Mouse (Mus musculus) cerebellum, adult (tissue): Measurements from ENCODE around the gene Amdhd1.
"Not testable (repeated sequence)": the region's sequence is repeated elsewhere in the genome, so short reads cannot be mapped to it uniquely, and the experiment has no call there.

Experiments used
- ATAC-seq: cut with Nextera tagmentation; 2 replicates; pipeline ENCODE4 v1.9.2; 2017; ENCODE audit warnings: mild to moderate bottlenecking, moderate library complexity, mixed read lengths; ENCODE audit not compliant: insufficient number of reproducible peaks, low FRiP score, low TSS enrichment

Amdhd1 gene

DNA sequence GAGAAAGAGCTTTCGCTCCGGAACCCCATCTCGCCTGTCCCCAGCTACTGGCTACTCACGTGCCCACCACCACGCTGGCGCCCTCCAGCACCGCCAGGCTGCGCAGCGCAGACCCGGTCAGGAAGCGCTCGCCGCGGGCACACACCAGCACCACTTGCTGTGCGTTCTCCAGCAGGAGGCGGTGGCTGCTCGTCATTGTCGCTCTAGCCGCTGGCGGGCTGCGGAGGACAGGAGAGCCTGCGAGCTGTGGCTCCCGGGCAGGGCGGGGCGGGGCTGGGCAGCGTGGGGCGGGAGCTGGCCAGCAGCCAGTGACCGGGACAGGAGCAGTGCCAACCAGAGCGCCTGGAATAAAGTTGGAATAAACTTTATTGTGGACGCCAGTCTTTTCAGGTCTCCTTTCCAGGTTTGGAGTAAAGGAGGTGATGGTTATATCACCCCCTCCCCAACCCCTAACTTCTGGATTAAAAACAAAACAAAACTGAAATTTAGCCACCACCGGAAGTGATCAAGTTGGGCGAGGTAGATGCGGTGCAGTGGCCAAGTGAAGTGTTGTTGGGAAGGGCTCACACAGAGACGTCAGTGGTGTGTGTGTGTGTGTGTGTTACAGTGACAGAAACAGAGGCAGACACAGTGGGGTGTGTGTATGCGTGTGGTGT lies at the start of gene Amdhd1:
Gene Amdhd1 (minus strand): TSS at position 259 of the 656 bp plus-strand sequence.
- ATAC-seq, result peak; percentile 84

DNA sequence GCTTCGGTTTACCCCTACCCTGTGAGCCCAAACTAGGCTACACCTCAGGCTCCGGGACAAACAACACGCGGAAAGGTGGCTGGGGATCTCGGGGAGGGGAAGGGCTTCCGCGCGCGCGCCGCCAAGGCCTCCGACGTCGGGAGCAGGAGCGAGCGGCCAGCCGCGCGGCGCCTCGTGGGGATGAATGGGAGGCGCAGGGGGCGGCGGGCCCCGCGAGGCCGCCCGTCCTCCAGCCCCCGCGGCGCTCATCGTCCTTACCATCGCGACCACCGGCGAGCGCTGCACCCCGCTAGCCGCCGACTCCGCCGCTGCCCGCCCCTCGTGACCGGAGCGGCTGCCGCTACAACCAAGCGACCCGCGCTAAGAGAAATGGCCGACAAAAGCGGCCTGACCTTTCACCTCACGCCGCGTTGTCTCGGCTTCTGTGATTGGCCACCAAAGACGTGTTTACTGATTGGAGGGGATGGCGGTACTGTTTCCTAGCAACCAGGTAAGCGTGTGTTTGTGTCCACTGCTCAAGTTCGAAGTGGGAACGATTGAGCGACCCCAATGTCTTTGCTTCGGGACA lies 49.5 kb upstream of the Amdhd1 start, which contains the start of gene Snrpf:
Gene Snrpf (minus strand): TSS at position 426 of the 568 bp plus-strand sequence.
- peak; percentile 87 for ATAC-seq

DNA sequence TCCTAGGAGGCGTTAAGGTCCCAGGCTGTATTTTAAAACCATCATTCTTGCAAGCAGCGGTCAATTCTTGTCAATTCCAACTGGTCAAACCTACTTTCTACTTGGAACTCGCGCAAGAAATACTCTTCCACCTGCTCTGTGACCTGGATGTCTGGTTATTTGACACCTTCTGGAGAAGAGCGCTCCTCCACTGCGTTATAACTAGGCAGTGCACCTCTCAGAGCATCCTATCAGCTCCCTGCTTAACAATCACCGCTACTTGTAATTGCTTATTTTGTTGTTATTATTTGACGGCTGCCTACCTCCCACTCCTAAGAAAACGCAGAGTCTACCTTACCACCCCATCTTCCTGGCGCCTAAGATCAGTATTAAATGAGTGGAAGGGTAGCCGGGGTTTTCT lies 49.0 kb upstream of the Amdhd1 start:
- ATAC-seq, result 0 out of 2 replicates have a peak, but pooled peaks have one; percentile 1

DNA sequence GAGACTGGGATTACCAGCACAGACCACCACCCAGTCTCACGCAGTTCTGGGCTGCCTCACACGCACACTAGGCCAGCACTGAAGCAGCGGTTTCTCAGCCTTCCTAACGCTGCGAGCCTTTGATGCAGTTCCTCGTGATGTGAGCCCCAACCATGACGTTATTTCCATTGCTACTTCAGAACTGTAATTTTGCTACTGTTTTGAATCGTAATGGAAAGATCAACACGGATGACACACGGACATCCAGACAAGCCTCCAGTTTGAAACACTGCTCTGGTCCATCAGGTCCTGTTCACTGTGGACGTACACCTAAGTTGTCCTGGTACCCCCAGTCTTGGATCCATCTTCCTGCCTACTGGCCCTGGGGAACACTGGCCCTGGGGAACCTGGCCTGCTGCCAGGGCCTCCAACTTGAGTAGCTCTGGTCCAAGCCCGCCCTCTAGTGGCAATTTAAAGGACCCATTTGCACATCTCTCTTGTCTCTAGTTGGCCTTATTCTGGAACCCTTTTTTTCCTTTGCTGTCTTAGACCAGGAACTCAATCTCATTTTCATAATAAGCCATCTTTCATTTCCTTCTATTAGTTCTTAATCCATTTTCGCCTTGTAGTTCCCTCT lies 37.5 kb upstream of the Amdhd1 start:
- peak; percentile 58 for ATAC-seq

DNA sequence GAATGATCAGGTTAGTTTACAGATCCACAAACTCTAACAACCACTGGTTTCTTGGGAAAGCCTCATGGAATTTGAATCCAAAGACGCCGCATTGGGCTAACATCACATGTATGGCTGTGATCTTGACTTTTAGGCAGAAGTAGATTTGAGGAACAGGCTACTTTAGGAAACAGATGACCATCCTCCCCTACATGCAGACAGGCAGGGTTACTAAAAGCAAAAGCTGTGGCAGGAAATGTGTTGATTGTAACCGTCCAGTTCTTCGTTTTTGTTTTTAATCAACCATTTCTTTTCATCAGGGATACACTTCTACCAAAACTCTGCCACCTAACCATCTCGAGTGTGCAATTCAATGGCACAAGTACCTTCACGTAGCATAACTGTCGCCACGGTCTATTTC lies 36.1 kb upstream of the Amdhd1 start:
- ATAC-seq, result no peak

- no peak for ATAC-seq
These were observed 35.1 kb upstream of the Amdhd1 start for GRCm38 (mm10) chr10:93574966-93575365.

DNA sequence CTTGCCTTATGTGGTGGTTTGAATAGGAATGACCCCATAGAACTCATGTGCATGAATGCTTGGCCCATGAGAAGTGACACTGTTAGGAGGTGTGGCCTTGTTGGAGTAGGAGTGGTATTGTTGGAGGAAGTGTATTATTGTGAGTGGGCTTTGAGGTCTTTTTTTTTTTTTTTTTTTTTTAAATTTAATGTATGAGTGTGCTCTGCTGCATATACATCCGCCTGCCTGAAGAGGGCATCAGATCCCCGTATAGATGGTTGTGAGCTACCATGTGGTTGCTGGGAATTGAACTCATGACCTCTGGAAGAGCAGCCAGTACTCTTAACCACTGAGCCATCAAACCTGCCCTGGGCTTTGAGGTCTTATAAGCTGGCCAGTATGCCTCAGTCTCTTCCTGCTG lies 32.4 kb upstream of the Amdhd1 start:
- ATAC-seq, result no peak

- no peak for ATAC-seq
These were observed 28.8 kb upstream of the Amdhd1 start for GRCm38 (mm10) chr10:93568671-93569070.

GRCm38 (mm10) chr10:93567841-93568566 lies 28.2 kb upstream of the Amdhd1 start:
- ATAC-seq, result no peak

DNA sequence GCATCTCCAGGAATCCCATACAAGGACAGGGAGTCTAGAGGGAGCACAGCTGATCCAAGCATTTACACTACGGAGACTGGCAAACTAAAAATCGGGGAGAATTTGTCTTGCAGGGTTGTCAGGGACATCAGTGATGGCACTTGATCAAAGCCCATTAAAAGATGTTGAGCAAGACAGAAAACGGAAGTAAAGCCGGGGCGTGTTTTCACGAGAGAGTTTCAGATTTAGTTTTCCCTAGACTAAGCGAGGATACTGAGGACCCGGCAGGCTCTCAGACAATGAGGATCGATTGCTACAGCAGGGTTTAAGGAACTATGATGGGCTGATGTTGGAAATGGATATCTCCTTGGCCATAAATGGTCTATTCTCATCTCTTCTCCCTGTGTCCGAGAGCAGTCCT lies 27.2 kb upstream of the Amdhd1 start:
- no peak for ATAC-seq

- ATAC-seq, result no peak
These were observed 24.8 kb upstream of the Amdhd1 start for GRCm38 (mm10) chr10:93564518-93565090.

DNA sequence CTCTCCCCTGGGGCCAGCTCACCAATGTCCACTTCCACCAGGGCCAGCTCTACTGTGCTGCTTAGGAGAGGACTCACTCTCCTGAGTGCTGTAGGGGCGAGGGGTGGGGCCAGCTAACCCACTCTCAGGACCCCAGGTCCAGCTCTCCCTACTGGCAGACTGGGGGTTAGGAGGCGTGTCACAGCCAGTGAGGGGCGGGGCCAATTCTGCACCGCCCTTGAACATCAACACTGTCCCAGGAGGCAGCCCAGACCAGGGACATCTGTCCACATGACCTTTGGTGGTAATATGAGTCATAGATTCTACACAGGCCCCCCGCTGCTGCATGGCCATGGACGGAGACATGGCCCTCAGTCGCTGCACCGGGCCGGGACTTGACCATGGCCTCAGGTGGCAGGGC lies 20.0 kb upstream of the Amdhd1 start:
- ATAC-seq, result 0 out of 2 replicates have a peak, but pooled peaks have one; percentile 36

- ATAC-seq, result not testable (repeated sequence)
These were observed 18.1 kb upstream of the Amdhd1 start for GRCm38 (mm10) chr10:93557971-93558370.

GRCm38 (mm10) chr10:93552596-93552995 lies 12.8 kb upstream of the Amdhd1 start:
- no peak for ATAC-seq

DNA sequence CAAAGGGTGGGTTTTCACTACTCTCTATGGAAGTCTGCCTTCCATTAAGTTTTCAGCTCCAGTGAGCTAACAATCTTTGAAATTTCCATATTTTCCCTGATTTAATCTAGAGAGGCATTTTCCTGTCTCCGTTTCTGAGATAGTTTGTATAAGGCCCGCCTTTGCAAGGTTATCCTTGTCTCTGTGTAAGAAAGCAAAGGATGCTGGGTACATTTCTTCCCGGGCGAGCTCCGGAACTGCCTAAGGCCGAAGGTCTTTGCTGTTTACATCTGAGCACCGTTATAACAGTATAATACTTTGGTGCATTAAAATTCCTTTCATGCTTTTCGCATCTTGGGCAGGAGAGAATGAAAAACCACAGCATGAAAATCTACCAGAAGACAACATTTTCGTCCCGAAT lies 10.0 kb upstream of the Amdhd1 start:
- no peak for ATAC-seq

DNA sequence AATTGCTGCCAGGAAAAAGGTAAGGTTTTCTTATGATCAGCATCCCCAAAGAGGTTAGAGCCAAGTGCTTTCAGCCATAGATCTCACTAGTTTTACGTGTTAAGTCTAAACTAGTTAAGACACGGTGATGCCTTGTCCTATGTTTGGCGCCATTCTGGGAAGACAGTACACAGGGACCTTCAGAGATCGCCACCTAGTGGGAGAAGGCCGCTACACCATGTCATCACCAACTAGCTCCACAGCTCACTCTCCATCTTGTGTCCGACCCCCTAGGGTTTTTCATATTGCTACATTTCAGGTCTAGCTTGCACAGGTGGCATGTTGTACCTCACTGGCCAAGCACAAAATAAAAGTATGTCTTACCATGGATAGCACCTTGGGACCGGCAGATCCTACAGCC lies 9.2 kb upstream of the Amdhd1 start:
- peak; percentile 89 for ATAC-seq

DNA sequence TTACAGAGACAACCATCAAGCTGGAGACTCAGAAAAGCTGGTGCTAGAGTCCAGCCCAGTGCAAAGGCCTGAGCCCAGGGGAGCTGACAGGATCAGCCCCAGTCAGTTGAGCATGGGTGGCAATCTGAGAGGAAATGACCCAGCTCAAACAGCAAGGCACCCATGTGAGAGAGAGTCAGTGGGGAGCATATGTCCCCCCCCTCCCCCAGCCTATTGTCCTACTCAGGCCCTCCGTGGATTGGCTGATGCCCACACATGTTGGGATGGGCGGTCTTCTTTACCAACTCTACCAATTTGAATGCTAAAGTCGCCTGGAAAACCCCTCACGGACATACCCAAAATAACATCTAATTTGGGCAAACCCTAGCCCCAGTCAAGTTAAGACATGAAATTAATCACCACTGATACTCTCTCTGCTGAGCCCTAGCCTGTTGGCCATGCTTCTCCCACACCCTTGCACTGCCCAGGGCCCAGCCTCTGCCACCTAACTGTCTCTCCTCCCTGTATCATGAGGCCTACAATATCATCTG lies 8.0 kb upstream of the Amdhd1 start:
- ATAC-seq, result no peak

GRCm38 (mm10) chr10:93544172-93544571 lies 4.3 kb upstream of the Amdhd1 start:
- ATAC-seq, result no peak

- ATAC-seq, result no peak
These were observed 3.3 kb upstream of the Amdhd1 start for GRCm38 (mm10) chr10:93543176-93543575.

- no peak for ATAC-seq
These were observed 2.5 kb upstream of the Amdhd1 start for GRCm38 (mm10) chr10:93542356-93542755.
